Mouse (Mus musculus): ENCODE results near the gene Itga7.

The Itga7 gene

DNA sequence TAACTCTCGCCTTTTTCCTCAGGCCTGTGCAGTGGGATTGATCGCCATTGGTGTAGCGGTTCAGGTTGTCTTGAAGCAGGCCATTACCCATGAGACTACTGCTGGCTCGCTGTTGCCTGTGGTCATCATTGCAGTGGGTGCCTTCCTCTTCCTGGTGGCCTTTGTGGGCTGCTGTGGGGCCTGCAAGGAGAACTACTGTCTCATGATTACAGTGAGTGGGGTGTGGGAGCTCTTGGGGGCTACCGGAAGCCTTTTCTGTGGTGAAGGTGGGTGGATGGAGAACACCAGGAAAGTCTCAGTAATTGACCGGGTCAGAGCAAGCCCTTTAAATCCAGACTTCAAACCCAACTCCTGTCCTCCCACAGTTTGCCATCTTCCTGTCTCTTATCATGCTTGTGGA, 22.2 kb upstream of the Itga7 start:
- DNase-seq (ENCODE audit: low read depth, low spot score), result no peak

GRCm38 (mm10) chr10:128912268-128912667, 21.4 kb upstream of the Itga7 start:
- no peak for DNase-seq (ENCODE audit: low read depth, low spot score)

GRCm38 (mm10) chr10:128912791-128913190, 20.8 kb upstream of the Itga7 start:
- DNase-seq (ENCODE audit: low read depth, low spot score), result no peak

DNA sequence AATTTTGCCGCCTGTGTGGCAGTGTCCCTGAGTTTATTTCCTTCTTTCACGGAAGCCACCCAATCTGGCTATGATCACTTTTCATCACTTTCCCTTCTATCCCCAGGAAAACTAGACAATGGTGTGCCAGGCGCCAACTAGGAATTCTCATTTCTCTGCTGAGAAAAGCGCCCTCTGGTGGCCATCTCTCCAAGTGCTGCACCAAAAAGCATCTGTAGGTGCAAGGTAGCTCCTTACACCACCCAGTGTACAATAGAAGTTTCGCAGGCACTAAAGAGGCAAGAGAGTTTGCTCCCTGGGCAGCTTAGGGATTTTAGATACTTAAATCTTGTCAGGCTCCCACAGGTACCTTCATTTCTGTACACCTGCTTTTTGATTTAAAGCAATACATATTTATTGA, 20.4 kb upstream of the Itga7 start:
- peak; percentile 96 for DNase-seq (ENCODE audit: low read depth, low spot score)

DNA sequence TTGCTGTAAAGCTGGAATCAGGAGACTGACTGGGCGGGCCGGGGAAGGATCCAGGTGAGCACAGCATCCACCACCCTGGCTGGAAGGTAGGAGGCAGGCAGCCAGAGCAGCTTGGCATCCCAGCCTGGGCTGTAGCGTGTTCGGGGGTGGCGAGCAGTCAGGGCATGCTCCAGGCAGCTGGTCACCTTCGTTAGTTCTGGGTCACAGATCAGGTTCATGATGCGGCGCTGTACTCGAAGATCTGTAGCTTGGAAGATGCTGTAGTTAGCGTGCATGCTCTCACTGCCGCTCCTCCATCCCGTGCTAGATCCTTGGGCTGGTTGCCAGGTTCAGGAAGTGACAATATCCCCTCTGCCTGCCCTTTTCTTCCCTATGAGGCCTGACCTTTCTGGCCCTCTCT, 19.9 kb upstream of the Itga7 start:
- no peak for DNase-seq (ENCODE audit: low read depth, low spot score)

- DNase-seq (ENCODE audit: low read depth, low spot score), result no peak
Observed at GRCm38 (mm10) chr10:128915550-128915949, 18.1 kb upstream of the Itga7 start.

DNA sequence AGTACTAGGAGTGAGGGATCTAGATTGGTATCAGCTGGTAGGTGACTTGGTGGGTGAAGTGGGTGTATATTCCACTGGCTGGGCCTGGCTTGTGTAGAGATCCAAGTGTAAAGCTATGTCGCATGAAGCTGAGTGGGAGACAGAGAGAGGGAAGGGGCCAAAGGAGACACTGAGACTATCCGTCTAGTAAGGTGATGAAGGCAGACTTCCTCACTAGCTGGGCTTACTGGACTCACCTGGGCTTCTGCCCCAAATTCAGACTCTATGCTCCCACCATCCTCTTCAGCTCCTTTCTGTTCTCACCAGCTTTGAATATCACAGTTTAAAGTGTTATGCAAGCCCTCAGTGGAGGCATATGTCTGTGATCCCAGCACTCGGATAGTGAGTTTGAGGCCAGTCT, 17.0 kb upstream of the Itga7 start:
- DNase-seq (ENCODE audit: low read depth, low spot score), result no peak

DNA sequence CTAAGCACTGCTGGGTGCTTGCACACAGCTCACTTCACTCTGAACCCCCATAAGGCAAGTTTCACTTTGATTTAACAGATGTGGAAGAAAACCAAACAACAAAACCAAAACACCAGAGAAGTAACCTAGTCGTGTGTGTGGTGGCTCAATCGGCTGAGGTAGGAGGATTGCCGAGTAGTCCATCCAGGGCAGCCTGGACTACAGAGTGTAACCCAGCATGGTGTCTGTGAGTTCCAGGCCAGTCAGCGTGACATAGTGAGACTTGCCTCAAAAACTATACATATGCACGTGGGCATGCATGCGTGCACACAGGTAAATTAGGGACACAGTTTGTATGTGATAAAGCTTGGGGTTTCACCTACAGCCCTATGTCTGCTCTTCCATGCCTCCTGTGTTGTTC, 16.2 kb upstream of the Itga7 start:
- peak; percentile 43 for DNase-seq (ENCODE audit: low read depth, low spot score)

DNA sequence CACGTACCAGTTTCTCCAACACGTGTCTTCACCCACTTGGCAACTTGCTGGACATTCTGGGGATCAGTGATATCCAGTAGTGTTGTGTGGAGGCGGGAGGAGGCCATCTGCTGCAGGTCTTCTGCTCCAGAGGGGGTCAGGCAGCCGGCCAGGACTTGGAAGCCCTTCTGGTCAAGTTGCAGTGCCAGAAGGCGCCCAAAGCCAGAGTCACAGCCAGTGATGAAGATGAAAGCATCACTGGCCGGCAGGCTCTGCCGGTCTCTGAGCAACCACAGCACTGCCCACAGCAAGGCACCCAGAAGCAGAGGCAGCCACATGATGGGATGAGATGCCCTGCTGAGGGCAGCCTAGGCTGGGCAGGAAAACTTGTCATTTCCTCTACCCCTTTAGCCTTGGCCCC, 15.4 kb upstream of the Itga7 start:
- peak; percentile 93 for DNase-seq (ENCODE audit: low read depth, low spot score)

DNA sequence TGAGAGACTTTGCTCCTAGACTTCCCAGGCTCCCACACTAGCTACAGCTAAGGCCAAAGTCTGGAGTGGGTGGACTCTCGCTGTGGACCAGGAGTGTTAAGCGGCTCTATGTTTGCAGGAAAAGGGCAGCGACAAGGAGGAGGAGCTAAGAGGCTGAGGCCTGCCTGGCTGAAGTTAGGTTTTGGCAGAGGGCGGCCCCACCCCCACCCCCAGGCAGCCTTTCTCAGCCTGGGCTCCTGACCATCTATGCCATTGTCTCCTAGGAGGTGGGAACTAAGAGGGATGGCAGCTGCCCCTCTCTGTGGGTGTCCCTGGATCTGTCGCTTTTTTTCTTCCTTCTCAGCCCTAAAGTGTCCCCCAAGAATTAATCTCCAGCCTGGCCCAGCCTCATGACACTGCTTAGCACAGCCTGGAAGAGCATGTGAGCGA, 14.4 kb upstream of the Itga7 start:
- peak; percentile 72 for DNase-seq (ENCODE audit: low read depth, low spot score)

DNA sequence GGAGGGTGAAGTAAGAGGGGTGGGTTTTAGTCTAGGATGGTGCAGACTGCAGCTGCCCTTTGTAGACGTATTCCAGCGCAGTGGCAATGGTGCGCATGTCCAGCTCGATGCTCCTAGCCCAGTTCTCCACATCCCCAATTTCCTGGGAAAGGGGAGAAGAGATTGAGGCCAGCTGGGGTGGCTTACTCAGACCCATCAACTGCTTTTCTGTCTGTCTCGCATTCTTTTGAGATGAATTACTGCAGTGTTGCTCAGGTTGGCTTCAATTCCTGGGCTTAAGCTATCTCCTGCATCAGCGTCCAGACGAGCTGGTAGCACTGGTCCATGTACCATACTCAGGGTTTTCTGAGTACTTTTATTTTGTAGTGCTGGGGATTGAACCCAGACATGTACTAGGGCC, 13.7 kb upstream of the Itga7 start:
- no peak for DNase-seq (ENCODE audit: low read depth, low spot score)

- DNase-seq (ENCODE audit: low read depth, low spot score), result no peak
Observed at GRCm38 (mm10) chr10:128920736-128921161, 12.9 kb upstream of the Itga7 start.

GRCm38 (mm10) chr10:128921251-128921650, 12.4 kb upstream of the Itga7 start:
- no peak for DNase-seq (ENCODE audit: low read depth, low spot score)

DNA sequence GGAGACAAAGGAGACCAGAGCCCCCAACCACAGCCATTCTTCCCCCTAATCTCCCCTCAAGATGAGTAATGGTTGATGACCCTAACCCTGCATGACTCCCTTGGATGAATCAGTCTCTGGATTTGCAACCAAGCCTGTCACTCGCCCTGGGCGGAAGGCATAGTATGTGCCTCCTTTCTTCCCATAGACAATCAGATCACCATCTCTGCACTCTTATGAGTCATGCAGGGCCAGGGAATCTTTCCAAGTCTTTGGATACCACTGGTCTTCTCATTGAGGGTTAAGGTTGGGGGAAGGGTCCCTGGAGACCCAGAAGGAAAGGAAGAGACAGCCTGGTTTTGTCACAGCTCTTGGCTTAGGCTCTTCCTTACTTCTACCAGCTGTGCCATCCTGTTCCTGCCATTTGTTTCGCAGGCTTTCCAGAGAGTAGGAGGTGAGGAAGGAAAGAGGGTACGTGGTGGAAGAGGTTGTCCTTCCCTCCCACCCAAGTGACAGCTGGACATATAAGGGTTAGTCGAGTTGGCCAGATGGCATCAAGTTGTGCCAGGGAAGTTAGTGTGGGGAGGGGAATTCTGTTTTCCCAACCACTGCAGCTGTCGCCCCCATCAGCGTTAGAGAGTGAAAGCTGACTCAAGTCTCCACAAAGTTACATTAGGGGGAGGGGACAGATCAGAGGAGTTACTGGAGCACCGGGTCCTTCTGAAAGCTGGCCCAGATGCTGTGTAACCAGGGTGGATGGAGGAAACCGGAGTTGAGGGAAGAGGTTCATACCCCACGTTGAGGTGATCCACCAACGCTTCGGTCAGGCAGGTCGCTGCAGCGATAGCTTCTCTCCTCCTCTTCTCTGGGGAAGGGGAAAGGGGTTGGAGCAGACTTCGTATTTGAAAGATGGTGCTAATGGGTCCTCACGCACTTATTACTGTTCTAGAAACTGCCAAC, 11.5 kb upstream of the Itga7 start:
- DNase-seq (ENCODE audit: low read depth, low spot score), result peak; percentile 59

GRCm38 (mm10) chr10:128922822-128923012, 10.9 kb upstream of the Itga7 start, which contains the start of gene Rdh5:
Rdh5 (minus strand) TSS chr10:128922888.
- no peak for DNase-seq (ENCODE audit: low read depth, low spot score)

DNA sequence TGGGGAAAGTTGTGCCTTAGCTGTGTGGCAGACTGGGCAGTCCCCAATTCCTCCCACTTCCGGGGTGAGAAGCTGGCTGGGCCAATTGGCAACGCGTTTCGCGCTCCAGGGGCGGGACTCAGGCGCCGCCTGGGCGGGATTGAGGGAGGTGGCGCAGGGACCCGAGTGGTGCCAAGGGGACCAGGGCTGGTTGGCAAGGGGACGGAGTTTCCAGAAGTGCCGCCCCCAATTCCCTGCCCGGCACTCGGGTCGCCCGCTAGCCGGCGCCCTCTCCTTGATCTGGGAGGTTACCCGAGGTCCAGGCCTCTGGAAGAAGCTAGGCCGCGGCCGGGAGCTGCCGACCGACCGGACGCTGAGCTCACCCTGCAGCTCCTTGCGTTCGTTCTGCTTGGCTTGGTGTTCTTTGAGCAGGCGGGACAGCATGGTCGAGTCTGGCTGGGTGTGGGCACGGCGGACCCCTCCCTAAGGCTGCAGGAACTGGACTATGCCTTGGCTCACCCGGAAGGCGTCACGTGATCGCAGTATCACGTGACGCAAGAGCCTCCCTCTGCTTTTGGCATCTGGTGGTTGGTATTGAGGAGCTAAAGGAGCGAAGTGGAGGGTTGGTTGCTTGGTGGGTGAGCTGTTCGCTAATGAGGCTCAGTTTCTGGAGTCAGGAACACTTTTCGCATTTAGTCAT, 10.5 kb upstream of the Itga7 start:
- peak; percentile 98 for DNase-seq (ENCODE audit: low read depth, low spot score)

GRCm38 (mm10) chr10:128923935-128924334, 9.7 kb upstream of the Itga7 start, which contains the start of gene Bloc1s1:
Bloc1s1 (minus strand) TSS chr10:128924035.
- peak; percentile 45 for DNase-seq (ENCODE audit: low read depth, low spot score)

DNA sequence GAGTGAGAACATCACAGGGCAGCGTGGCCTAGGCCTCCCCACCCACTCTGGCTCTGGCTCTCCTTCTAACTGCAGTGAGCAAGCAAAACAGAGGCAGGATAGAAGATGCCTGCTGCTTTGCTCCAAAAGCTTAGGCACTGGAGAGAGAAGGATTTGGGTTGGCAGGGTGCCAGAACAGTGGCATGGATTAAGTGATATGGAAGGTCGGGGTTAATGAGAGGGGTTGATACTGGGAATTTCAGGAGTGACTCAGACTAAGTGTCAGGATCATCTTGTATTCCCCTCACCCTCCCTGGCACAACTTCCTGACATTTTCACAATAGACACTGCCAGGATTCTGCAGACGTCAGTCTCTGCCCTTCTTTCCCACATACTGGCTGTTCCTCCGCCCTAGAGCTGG, 5.3 kb upstream of the Itga7 start:
- no peak for DNase-seq (ENCODE audit: low read depth, low spot score)

DNA sequence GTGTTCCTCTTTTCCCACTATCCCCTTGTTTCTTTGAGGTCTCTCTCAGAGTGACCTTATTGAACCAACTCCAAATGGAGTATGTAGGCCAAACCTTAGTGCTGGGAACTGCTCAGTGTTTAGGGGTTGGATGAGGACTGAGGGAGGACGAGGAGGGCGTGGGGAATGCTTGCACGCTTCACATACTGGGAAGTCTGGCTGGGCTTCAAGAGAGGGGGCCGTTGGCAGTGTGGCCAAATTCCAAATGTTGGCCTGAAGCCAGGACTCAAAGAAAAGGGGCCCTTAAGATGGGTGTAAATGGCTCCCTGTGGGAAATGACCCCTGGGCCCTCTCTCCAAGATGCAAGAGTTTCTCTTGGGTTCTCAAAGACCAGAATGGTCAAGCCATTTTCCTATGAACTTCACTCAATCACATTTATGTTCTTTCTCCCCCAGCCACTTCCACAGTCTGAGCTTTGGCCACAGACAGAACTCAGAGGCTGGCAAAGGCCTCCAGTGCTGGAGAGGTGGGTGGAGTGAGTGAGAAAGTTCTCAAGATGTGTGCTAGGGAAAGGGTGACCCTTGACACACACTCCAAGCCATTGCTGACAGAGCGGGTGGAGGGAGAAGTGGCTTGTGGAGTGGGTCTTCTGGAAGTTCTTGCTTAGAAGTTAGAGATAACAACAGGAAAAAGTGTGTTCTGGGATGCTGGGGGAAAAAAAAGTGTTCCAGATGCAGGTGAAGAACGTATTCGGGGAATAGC, 3.8 kb upstream of the Itga7 start:
- DNase-seq (ENCODE audit: low read depth, low spot score), result no peak

- DNase-seq (ENCODE audit: low read depth, low spot score), result no peak
Observed at GRCm38 (mm10) chr10:128931441-128931840, 2.2 kb upstream of the Itga7 start.

DNA sequence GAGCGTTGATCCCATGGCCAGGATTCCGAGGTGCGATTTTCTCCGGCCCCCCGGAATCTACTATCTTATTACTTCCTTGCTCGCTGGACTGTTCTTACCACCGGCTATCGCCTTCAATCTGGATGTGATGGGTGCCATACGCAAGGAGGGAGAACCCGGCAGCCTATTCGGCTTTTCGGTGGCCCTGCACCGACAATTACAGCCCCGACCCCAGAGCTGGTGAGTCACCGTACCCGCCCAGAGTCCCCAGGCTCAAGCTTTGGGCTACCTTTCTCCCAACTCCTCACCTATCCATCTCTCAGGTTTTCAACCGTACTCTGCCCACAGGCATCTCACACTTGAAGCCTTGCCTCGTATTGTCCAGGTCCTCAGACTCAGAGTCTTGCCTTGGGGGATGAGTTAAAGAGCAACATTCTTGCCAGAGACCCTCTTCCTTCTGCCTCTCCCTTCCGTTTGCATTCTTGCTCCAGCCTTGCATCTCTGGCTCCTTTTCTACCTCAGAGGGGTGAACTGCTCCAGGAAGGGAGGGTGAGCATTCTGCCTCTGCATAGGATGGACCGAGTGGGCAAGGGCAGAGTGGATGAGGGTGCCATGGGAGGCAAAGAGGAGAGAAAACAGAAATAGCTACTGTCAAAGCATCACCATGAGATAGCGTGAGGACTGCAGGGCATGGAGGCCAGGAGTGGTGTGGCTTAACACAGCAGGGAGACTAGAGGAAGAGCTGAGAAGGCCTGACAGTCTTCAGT, 531 bp downstream of the Itga7 start:
- no peak for DNase-seq (ENCODE audit: low read depth, low spot score)

Measured in brain, adult 2 months (tissue).